Mouse (Mus musculus) lung, postnatal 0 days (tissue): ENCODE data around the gene Mok.

Experiments used
- CTCF ChIP-seq: IDR thresholded peaks from 2 replicates; pipeline ENCODE4 v1.5.1; 2016; ENCODE audit warnings: antibody characterized with exemption, mild to moderate bottlenecking
- EP300 ChIP-seq: IDR thresholded peaks from 2 replicates; pipeline ENCODE4 v1.6.1; 2016; ENCODE audit warnings: antibody characterized with exemption, mild to moderate bottlenecking, control low read depth

DNA sequence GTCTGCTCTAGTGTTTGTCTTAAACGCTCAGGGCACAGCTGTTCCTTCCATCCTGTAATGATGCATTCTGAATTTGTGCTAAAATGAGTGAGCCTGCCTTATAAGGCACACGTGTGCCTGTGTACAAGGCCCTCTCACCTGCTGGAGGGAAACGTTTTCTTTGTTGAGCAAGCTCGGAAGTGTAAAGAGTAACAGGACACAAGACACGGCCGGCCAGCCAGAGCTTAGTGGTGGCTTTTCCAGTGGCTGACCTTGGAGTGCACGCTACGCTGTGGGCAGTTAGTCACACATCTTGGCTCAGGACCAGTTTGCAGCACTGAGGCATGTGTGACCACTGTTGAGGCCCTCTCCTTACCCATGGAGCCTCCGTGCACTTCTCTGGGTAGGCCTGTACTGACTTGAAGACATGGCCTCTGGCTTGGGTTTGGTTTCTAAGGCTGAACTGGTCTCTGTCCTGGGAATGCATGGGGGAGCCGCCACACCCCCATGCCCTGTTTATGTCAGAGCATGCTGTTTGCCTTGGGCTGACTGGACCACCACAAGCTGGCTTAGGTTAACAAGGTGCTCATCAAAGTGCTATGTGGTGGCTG is 42.8 kb downstream of the Mok start:
- TF ChIP-seq CTCF (no peak), EP300 (no peak)
